Mouse (Mus musculus): ENCODE measurements around the gene Plekhb2. TPM values are rescaled to one million over a fixed set of nuclear protein-coding genes. Genes with fewer than 3 reads are reported as not detected.

The Plekhb2 gene
- total RNA-seq, 4 experiments from 2014 or later = 61.3 to 67.2 (median 62.5) TPM

DNA sequence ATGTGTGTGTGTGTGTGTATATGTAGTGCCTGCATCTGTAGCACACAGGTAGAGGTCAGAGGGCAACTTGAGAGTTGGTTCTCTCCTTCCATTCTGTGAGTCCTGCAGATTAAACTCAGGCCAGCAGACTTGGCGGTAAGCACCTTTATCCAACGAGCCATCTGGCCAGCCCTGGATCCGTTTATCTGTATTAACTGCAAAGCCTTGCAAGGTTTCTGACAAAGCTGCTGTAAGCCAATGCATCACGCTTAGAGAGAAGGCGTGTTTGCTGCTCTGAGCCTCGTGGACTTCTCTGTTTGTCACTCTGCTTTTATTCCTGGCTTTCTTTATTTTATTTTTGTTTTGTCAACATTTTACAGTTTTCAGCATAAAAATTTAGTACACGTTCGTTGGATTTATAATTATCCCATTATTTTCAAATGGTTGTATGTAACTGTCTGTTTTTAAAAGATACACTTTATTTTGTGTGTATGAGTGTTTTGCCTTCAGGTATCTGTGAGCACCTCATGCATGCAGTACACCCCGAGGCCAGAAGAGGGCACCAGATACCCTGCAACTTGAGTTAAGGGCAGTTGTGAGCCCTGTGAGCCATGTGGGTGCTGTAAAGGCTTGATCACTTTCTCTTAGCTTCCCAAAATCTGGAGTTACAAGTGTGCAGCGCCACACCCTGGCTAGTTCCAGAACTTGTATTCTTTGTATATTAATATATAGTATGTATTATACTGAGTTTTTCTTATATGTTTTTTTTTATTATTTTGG is 17.2 kb downstream of the Plekhb2 start:
- peak; percentile 82 to 83 for DNase-seq (ENCODE audit: low spot score in 2 of 2)

DNA sequence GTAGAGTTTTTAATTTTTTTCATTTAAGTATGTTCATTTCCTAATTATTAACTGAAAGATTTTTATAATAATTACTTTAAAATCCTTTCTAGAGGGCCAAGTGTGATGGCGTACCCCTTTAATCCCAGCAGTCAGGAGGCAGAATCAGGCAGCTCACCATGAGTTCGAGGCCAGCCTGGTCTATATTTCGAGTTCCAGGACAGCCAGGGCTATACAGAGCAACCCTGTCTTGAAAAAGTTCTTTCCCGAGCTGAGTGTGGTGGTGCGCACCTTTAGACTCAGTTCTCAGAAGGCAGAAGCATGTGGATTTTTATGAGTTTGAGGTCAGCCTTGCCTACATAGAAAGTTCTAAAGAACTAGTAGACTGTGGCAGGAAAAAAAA is 17.8 kb downstream of the Plekhb2 start:
- DNase-seq (ENCODE audit: low spot score in 2 of 2) = no peak

DNA sequence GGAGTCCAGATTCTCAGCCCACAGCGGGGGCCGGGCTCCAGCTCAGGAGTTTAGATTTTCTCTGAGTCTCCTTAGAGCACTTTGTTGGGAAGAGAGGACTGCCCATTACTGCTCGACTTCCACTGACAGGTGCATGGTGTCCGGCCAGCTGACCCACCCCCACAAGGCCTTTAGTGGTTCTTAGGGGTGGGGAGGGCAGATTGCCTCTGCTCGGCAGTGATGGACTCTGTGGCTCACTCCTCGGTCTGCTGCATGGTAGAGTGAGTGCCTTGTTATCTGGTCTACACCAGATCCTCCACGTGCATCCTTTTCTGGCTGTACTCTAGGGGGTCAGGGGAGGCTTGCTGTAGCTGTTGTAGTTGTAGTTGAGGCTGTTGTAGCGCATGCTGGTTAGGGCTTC is 18.6 kb downstream of the Plekhb2 start:
- no peak for DNase-seq (ENCODE audit: low spot score in 2 of 2)

DNA sequence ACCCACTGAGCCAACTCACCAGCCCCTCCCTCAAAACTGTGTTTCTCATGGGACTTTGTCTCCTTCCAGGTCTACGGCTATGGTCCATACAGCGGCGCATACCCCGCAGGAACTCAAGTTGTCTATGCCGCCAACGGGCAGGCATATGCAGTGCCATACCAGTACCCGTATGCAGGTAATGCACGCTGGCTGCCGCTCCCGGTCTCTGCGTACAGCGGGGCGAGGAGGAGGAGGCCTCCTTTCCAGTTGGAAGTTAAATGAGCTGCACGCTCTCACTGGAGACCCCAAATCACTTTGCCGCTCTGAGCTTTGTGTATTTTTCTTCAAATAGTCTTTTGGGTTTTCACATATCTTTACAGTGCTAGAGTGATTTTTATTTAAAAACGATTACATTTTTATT is 19.5 kb downstream of the Plekhb2 start:
- DNase-seq (ENCODE audit: low spot score in 2 of 2) = no peak

DNA sequence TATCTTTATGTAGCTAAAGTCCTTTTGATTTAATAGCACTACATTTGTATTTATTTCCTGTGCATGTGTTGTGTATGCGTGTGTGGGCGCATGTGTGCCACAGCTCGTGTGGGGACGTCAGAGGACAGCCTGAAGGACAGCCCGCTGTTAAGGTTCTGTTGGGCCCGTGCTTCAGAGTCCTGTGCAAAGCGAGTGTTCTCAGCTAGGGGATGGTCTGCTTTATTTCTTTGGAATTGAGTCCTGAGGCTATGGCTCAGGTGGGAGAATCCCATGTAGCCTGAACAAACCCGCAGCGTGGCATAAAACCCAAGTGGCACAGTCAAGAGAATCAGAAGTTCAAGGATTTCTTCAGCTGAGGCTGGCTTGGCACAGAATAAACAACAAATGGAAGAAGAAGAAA is 21.4 kb downstream of the Plekhb2 start:
- no peak for DNase-seq (ENCODE audit: low spot score in 2 of 2)

DNA sequence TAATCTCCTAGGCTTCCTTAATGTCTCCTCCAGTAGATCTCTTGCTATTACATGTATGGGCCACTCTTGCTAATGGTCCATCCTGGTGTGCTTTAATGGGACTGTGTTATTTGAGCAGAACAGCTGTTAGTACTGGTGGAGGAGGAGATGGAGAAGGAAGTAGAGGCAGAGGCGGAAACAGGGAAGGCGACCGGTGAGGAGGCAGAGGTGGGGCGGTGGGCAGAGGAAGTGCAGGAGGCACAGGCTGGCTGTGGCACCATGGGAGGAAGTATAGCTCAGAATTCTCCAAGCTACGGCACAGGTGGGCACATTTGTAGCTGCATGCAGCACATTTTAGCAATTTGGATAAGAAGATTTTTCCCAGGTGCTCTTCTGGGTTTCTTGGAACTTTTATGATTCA is 23.8 kb downstream of the Plekhb2 start:
- DNase-seq (ENCODE audit: low spot score in 2 of 2) = no peak

DNA sequence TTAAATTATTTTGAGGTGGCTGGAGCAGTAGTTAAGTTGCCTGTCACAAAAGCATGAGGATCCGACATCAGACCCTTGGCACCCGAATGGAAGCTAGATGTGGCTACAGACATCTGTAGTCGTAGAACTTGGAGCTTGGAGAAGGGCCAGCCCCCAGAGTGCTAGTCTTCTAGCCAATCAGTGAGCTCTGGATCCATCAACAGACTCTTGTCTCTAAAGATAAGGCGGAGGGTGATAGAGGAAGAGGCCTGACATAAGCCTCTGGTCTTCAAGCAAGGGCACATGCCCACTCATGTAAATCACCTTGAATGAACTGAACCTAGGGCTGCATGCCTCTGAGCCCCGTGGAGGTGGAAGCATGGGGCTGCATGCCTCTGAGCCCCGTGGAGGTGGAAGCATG is 29.8 kb downstream of the Plekhb2 start:
- DNase-seq (ENCODE audit: low spot score in 2 of 2) = no peak

DNA sequence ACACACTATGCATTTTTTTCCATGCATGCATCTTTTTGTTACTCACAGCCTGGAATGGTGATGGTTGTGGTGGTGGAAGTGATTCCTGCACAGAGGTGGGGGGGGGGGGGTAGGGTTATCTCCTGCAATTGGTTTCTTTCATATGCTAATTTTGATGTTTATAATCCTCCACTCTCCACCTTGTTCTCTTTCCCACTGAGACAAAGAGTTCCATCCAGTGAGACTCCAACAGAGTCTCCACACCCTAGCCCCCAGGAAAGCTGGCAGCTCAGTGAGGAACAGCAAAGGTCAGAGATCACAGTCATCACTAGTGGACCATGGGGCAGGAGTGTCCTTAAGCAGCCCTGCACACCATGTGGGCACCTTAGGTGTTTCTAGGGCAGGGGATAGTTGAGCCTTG is 34.0 kb downstream of the Plekhb2 start:
- no peak for DNase-seq (ENCODE audit: low spot score in 2 of 2)

DNA sequence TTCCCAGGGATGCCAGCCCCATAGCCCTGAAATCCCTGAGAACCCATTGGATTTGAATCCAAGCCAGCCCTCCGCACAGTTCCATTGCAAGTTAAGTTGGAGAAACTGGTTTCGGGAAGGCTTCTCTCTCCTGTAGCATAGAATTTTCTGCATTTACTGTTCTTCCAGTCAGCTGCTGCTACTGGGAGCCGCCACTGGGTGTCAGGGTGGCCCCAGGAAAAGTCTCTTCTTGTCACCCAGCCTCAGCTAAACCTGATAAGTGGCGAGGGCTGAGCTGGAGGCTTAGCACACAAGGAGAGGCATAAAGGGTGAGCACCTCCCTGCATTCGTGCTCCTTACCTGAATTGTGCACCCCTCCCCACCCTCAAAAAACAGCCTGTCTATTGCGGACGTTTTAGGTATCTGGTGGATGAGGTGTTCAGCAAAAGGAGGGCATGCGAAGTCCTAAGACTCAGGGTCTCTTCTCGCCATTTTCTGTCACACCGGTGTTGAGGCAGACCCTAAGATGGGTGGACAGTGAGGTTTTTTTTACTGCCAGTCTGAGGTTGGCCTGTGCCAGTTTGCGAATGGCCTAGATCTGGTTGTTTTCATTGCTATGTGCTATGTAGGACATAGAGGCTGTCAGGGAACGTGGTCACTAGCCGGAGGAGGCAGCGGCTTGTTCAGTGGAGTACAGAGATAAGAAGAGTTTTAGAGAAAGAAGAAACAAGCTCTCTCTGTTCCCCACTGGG is 41.9 kb downstream of the Plekhb2 start:
- DNase-seq (ENCODE audit: low spot score in 2 of 2) = no peak

DNA sequence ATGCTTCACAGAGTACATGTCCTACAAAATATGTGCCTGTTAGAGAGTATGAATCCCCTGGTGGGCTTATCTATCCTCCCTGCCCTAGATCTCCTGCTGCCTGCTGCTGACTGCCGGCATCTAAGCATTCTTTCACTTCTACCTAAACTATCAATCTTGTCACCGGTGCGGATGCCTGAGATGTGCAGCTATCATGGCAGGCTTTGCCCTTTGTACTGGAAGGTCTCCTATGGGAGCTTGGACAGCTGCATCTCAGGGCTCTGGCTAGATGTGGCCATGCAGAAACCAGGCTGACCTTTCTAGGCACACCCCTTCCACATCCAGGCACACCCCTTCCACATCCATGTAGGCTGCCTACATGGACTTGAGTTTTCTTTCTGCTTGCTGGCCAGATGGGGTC is 42.7 kb downstream of the Plekhb2 start:
- no peak for DNase-seq (ENCODE audit: low spot score in 2 of 2)

DNA sequence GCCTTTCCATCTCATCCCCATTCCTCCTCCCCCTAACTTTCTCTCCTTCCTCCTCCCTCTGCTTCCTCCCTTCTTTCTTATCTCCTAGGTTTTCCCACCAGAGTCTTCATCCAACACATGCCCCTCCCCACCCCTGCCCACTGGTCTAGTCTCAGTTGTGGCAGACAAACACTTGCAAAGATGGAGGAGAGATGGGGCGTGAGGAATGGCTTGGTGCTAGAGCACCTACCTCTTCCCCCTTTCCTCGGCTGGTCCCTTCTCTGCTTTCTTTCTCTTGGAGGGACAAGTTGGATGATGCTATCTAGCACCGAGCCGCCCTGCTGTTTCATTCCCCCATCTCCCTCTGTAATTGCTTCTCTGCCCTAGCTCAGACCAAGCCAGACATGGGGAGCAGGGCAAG is 43.6 kb downstream of the Plekhb2 start:
- DNase-seq (ENCODE audit: low spot score in 2 of 2) = no peak

DNA sequence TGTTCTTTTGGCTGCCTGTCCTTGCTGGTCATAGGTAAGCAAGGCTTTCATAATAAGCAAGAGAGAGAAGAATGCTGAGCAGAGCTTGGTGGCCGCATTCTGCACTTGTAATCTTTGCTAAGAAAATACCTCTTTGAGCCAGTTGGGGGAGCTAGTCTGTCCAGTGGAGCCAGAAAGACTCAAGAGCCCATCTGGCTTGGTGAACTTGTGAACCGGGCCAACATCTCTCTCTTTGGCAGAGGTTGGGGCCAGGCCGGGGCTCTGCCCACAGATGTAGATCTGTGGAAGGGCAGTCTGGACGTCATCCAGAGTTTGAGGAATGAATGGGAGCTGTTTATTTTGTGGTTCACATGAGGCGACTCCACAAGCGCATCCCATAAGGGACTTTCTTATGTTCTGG is 44.1 kb downstream of the Plekhb2 start:
- DNase-seq (ENCODE audit: low spot score in 2 of 2) = no peak

DNA sequence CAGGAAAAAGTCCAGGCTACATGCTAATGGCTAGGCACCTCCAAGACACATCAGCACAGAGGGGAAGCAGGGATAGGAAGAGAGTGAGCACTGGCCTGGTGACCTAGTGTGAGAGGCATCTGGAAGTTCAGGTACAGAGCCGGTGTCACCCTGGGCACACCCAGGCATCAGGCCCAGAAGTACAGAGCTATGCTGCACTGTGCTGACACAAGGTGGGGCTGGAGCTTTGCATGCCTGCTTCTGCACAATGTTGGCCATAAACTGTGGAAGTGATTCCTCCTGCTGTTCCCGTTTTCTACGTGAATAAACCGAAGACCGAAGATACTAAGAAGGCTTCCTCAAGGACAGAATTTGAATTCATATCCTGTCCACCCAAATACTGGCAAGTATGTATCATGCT is 46.3 kb downstream of the Plekhb2 start:
- DNase-seq (ENCODE audit: low spot score in 2 of 2) = no peak

DNA sequence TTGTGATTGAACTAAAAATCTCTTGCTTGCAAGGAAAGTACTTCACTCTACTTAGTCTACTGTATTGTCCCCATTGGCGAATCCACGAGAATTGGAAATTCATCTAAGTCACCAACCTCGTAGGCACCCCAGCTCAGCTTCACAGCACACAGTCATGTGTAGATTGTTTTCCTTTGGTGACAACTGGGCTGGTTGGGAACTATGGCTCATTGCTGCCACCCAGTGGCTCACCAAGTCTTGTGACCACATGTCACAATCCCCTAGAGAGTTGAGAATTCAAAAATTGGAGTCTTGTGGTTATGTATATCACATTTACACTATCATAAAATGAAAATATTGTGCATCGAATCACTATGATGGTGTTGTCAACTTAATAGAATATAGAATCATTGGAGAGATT is 47.1 kb downstream of the Plekhb2 start:
- peak in 1 of 2 experiments; percentile 28 for DNase-seq (ENCODE audit: low spot score in 2 of 2)

DNA sequence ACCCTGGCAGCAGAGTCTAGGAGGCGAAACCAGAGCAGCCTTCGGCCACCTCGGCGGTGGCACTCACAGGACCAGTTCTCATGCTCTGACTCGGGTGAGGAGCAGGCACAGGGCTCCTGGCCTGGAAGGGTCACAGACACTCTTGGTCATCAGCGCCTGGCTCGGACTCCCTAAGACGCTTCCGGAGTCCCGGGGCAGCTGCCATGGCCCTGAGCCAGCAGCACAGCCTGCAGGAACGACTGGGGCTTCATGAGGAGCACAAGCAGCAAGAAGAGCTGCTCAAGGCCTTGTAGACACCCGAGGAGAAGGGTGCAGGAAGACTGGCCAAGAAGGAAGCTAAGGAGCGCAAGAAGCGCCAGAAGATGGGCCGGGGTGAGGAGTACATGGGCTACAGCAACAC is 78.9 kb downstream of the Plekhb2 start:
- no peak for DNase-seq (ENCODE audit: low spot score in 2 of 2)

Other genes with a start within 250 kb of the Plekhb2 start
- gene Fam168b, start 6.9 kb upstream of the Plekhb2 start, total RNA-seq (2022) = 10 to 100 TPM; 18.7 to 27.5 (median 21.0) TPM

All from gastrocnemius, adult 8-10 months (tissue).